Mouse (Mus musculus) limb, embryonic 13.5 days (tissue): ENCODE results near the gene Tmem40. TPM values are rescaled to one million over a fixed set of nuclear protein-coding genes. Genes with fewer than 3 reads are reported as not detected.

ENCODE experiments used
- ATAC-seq: fragments of 200-750 bp; cut with Nextera tagmentation; 2 replicates; pipeline ENCODE4 v1.8.0; 2017; ENCODE audit warnings: low read depth, moderate number of reproducible peaks, moderate TSS enrichment; ENCODE audit not compliant: low FRiP score
- H3K27ac ChIP-seq: fragments of 300-500 bp; sonication (generic); 2 replicates; pipeline ENCODE4 v1.5.1; 2015; ENCODE audit warnings: inconsistent platforms, mild to moderate bottlenecking, moderate library complexity
- H3K27me3 ChIP-seq: fragments of 300-500 bp; sonication (generic); 2 replicates; pipeline ENCODE4 v1.6.1; 2015; ENCODE audit warnings: mild to moderate bottlenecking, inconsistent platforms
- H3K36me3 ChIP-seq: fragments of 300-500 bp; sonication (generic); 2 replicates; pipeline ENCODE4 v1.6.1; 2015; ENCODE audit warnings: inconsistent platforms, mild to moderate bottlenecking, moderate library complexity
- H3K4me1 ChIP-seq: fragments of 300-500 bp; sonication (generic); 2 replicates; pipeline ENCODE4 v1.6.1; 2015; ENCODE audit warnings: inconsistent platforms
- H3K4me2 ChIP-seq: fragments of 300-500 bp; sonication (generic); replicated peaks from 2 replicates; pipeline ENCODE4 v1.6.1; 2015; ENCODE audit warnings: inconsistent platforms, mild to moderate bottlenecking, moderate library complexity
- H3K4me3 ChIP-seq: fragments of 300-500 bp; sonication (generic); 2 replicates; pipeline ENCODE4 v1.5.1; 2015; ENCODE audit warnings: moderate library complexity, mild to moderate bottlenecking, inconsistent platforms
- H3K9ac ChIP-seq: fragments of 300-500 bp; sonication (generic); 2 replicates; pipeline ENCODE4 v1.6.1; 2015; ENCODE audit warnings: mild to moderate bottlenecking, inconsistent platforms
- H3K9me3 ChIP-seq: fragments of 300-500 bp; sonication (generic); 2 replicates; pipeline ENCODE4 v1.6.1; 2016; ENCODE audit warnings: inconsistent platforms
- WGBS: fragments of 180-500 bp; shearing (Covaris S2); methylation state at CpG from one replicate; pipeline ENCODE4 v1.1.7; 2015; 5-methylcytosine and 5-hydroxymethylcytosine counted together
- polyA plus RNA-seq: library from polyadenylated mRNA; unstranded; fragments of >200 nt; fragmentation: Nextera tagmentation; extraction: Ambion mirVana; gene quantifications from 2 replicates; pipeline ENCODE4 v1.2.1, GENCODE M21; 2015

The Tmem40 gene
- polyA plus RNA-seq, 1 experiment from 2014 or later: 2.6 TPM

DNA sequence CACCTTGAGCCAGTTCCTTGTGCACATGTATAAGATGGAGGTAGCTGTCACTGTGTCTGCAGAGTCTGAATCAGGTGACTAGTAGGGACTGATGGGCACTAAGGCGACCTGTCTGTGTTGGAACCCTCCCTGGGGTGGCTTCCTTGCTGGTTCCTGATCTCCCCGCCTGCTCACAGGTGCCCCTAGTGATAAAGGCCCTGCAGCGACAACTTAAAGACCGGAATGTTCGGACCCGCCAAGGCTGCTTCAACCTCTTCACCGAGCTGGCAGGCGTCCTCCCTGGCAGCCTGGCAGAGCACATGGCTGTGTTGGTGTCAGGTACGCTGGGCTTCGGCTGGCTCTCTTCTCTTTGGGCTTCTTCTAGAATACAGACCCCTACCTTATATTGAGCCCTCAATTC lies 28.8 kb upstream of the Tmem40 start:
- Histone ChIP-seq H3K27ac (no peak overlapping the region), H3K4me2 (no peak overlapping the region), H3K9ac (no peak overlapping the region), H3K4me3 (no peak overlapping the region), H3K36me3 (peaks cover 99% of the 10 kb centered on the region), H3K27me3 (no peaks in the 10 kb centered on the region), H3K4me1 (peaks cover 9% of the 10 kb centered on the region; the same call in 1 of the 2 replicates), H3K9me3 (no peaks in the 10 kb centered on the region)
- ATAC-seq: no peak
- WGBS: 86% methylated on average over 10 of the region's 10 CpGs

DNA sequence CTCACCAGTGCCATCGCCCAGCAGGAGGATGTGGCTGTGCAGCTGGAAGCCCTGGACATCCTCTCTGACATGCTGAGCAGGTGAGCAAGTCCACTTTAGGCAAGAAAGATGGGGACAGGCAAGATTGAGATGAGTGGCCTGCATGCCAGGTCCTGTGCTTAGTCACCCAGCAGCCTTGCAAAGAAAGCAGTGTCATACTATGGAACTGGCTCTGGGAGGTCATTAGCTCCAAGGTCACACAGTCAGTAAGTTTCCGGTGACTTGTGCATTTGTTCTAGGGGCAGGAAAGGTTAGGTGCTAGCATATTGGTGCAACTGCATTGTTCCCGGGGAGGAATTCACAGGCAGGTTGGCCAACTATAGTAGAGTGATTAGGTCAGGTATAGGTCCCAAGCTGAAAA lies 20.6 kb upstream of the Tmem40 start:
- 95% methylated on average over 3 of the region's 3 CpGs for WGBS
- H3K9me3 ChIP-seq: no peaks in the 10 kb centered on the region
- no peak overlapping the region for H3K4me2 ChIP-seq
- H3K27me3 ChIP-seq: no peaks in the 10 kb centered on the region
- no peak overlapping the region for H3K27ac ChIP-seq
- ATAC-seq: no peak
- H3K9ac ChIP-seq: no peak overlapping the region
- H3K4me3 ChIP-seq: no peak overlapping the region
- H3K36me3 ChIP-seq: peaks cover 94% of the 10 kb centered on the region
- no peaks in the 10 kb centered on the region for H3K4me1 ChIP-seq

- Histone ChIP-seq H3K27ac (peak overlapping the region; percentile 84; the same call in 1 of the 2 replicates), H3K9me3 (no peaks in the 10 kb centered on the region), H3K4me3 (peak overlapping the region; percentile 85), H3K4me2 (peak overlapping the region; percentile 98), H3K9ac (peak overlapping the region; percentile 86), H3K27me3 (no peaks in the 10 kb centered on the region), H3K36me3 (peaks cover 37% of the 10 kb centered on the region), H3K4me1 (peaks cover 29% of the 10 kb centered on the region)
- ATAC-seq: no peak
- 46% methylated on average over 9 of the region's 9 CpGs for WGBS
Measured at GRCm38 (mm10) chr6:115776363-115776762, 14.2 kb upstream of the Tmem40 start.

DNA sequence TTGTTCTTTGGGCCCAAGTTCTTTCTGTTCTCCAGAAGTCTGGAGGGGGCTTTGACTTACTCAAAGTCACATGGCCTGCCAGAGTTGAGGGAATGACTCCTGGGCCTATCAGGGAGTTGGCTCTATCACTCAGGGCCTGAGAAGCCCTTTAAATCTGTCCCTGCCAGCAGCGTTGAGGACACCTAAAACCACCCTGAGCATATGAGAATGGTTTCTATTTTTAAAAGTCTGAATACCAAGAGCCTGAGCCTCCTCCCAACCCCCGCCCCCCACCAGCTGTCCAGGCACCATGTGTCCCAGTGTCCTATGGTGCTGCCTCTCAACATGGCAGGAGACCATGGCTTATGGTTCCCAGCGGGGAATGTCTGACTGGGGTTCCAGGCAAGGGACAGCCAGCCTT lies 13.6 kb upstream of the Tmem40 start:
- Histone ChIP-seq H3K4me2 (peak overlapping the region; percentile 98), H3K36me3 (peaks cover 32% of the 10 kb centered on the region), H3K4me3 (peak overlapping the region; percentile 85), H3K27me3 (no peaks in the 10 kb centered on the region), H3K4me1 (peaks cover 29% of the 10 kb centered on the region), H3K9me3 (no peaks in the 10 kb centered on the region), H3K9ac (peak overlapping the region; percentile 86), H3K27ac (peak overlapping the region; percentile 84; the same call in 1 of the 2 replicates)
- 60% methylated on average over 3 of the region's 3 CpGs for WGBS
- ATAC-seq: peak; percentile 62

DNA sequence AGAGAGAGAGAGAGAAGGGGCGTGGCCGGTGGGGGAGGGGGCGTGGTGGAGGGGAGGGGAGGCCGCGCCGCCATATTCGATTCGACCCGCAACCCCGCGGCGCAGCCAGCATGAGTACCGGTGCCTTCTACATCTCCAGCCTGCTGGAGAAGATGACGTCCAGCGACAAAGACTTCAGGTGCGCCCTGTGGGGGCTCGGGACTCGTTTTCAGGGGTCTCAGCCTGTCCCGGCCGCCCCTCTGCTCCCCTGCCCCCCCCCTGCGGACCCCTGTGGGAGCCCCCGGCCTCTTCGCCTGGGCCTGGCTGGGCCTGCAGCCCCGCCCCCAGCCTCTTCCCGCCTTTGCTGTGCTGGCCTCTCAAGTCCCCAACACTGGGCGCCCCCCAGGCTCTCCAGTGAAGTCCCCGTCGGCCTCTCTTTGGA lies 12.3 kb upstream of the Tmem40 start, which contains the start of gene Cand2:
Cand2 (plus strand) TSS at position 38 of the 421 bp plus-strand sequence.
- peak; percentile 88 for ATAC-seq
- Histone ChIP-seq H3K4me1 (peaks cover 29% of the 10 kb centered on the region), H3K4me2 (peak within 1 kb of the TSS; percentile 98), H3K4me3 (peak within 1 kb of the TSS; percentile 85), H3K36me3 (peaks cover 19% of the 10 kb centered on the region), H3K27me3 (no peaks in the 10 kb centered on the region), H3K9me3 (no peaks in the 10 kb centered on the region), H3K27ac (peak within 1 kb of the TSS; percentile 84), H3K9ac (peak within 1 kb of the TSS; percentile 86)
- 0% methylated on average over 24 of the region's 28 CpGs for WGBS

- peak overlapping the region; percentile 61 for H3K9ac ChIP-seq
- H3K9me3 ChIP-seq: no peaks in the 10 kb centered on the region
- peak overlapping the region; percentile 98 for H3K4me2 ChIP-seq
- under 1% methylated on average over 14 of the region's 14 CpGs for WGBS
- H3K27me3 ChIP-seq: no peaks in the 10 kb centered on the region
- H3K4me3 ChIP-seq: peak overlapping the region; percentile 85
- H3K4me1 ChIP-seq: peaks cover 29% of the 10 kb centered on the region
- ATAC-seq: peak; percentile 82
- H3K36me3 ChIP-seq: peaks cover 15% of the 10 kb centered on the region
- peak overlapping the region; percentile 73; the same call in 1 of the 2 replicates for H3K27ac ChIP-seq
Measured at GRCm38 (mm10) chr6:115773966-115774413, 11.8 kb upstream of the Tmem40 start.

DNA sequence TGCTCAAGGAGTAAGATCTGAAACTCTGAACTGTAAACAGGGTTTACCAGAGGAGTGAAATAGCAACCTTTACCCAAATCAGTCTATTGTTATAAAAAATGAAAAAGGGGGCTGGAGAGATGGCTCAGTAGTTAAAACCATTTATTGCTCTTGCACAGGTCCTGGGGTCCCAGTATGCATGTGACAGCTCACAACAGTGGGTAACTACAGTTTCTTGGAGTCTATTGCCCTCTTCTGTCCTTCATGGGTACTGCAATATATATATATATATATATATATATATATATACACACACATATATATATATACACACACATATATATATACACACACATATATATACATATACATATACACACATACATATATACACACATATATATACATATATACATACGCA lies 10.4 kb upstream of the Tmem40 start:
- Histone ChIP-seq H3K9ac (no peak overlapping the region), H3K4me2 (no peak overlapping the region), H3K27me3 (no peaks in the 10 kb centered on the region), H3K9me3 (no peaks in the 10 kb centered on the region), H3K4me3 (no peak overlapping the region), H3K27ac (no peak overlapping the region), H3K36me3 (peaks cover 6% of the 10 kb centered on the region), H3K4me1 (peaks cover 29% of the 10 kb centered on the region)
- WGBS: 88% methylated on average over 1 of the region's 1 CpGs
- ATAC-seq: no peak

- Histone ChIP-seq H3K27ac (no peak overlapping the region), H3K4me3 (no peak overlapping the region), H3K36me3 (peaks cover 3% of the 10 kb centered on the region; the same call in 1 of the 2 replicates), H3K9me3 (no peaks in the 10 kb centered on the region), H3K4me2 (no peak overlapping the region), H3K4me1 (peaks cover 29% of the 10 kb centered on the region), H3K27me3 (no peaks in the 10 kb centered on the region), H3K9ac (no peak overlapping the region)
- 81% methylated on average over 6 of the region's 6 CpGs for WGBS
- no peak for ATAC-seq
Measured at GRCm38 (mm10) chr6:115772201-115772600, 10.0 kb upstream of the Tmem40 start.

DNA sequence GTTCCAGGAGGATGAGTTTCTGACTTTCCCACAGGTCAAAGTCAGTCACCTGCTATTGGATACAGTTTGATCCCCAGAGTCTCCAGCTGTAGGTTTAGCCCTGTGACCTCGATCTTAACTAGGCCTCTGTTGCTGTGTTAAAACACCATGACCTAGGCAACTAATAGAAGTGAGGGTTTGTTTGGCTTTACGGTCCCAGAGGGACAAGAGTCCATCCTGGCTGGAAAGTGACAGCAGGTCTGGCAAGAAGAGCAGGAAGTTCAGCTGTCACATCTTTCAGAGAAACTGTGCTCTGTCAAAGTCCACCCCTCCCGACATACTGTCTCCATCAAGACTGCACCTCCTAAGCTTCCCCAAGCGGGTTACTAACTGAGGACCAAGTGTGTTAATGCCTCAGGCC lies 8.6 kb upstream of the Tmem40 start:
- Histone ChIP-seq H3K4me1 (peaks cover 15% of the 10 kb centered on the region), H3K27ac (no peak overlapping the region), H3K4me3 (no peak overlapping the region), H3K36me3 (no peaks in the 10 kb centered on the region), H3K9ac (no peak overlapping the region), H3K4me2 (no peak overlapping the region), H3K9me3 (no peaks in the 10 kb centered on the region), H3K27me3 (no peaks in the 10 kb centered on the region)
- WGBS: 66% methylated on average over 4 of the region's 4 CpGs
- ATAC-seq: no peak

DNA sequence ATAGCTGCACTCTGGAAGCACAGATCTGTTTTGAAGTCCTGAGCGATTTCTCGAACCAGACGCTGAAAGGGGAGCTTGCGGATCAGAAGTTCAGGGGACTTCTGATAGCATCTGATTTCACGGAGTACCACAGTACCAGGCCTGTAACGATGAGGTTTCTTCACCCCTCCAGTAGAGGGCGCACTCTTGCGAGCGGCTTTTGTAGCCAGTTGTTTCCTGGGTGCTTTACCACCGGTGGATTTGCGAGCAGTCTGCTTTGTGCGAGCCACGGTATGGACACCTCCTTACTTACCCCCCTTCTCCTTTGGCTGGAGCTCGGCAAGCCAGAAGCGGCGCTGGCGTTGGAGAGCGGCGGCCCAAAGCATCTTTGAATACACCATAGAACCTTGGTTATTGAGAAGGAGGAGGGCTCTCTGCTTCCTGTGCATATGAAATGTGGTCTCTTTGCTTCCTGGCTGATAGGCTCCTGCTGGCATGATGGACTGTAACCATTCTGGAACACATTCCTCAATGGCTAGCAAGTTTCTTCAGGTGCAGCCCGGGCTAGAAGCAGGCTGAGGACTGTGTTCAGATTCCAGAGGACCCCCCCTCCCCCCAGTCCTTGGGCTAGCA lies 8.0 kb upstream of the Tmem40 start:
- H3K36me3 ChIP-seq: no peaks in the 10 kb centered on the region
- H3K9me3 ChIP-seq: no peaks in the 10 kb centered on the region
- ATAC-seq: no peak
- no peak overlapping the region for H3K9ac ChIP-seq
- H3K27me3 ChIP-seq: no peaks in the 10 kb centered on the region
- WGBS: 86% methylated on average over 20 of the region's 20 CpGs
- no peak overlapping the region for H3K27ac ChIP-seq
- peaks cover 9% of the 10 kb centered on the region for H3K4me1 ChIP-seq
- H3K4me3 ChIP-seq: no peak overlapping the region
- H3K4me2 ChIP-seq: no peak overlapping the region

GRCm38 (mm10) chr6:115768207-115768606 lies 6.0 kb upstream of the Tmem40 start:
- Histone ChIP-seq H3K4me1 (peaks cover 17% of the 10 kb centered on the region), H3K4me2 (no peak overlapping the region), H3K4me3 (no peak overlapping the region), H3K36me3 (no peaks in the 10 kb centered on the region), H3K27me3 (no peaks in the 10 kb centered on the region), H3K27ac (no peak overlapping the region), H3K9me3 (no peaks in the 10 kb centered on the region), H3K9ac (no peak overlapping the region)
- ATAC-seq: no peak
- 76% methylated on average over 4 of the region's 4 CpGs for WGBS

DNA sequence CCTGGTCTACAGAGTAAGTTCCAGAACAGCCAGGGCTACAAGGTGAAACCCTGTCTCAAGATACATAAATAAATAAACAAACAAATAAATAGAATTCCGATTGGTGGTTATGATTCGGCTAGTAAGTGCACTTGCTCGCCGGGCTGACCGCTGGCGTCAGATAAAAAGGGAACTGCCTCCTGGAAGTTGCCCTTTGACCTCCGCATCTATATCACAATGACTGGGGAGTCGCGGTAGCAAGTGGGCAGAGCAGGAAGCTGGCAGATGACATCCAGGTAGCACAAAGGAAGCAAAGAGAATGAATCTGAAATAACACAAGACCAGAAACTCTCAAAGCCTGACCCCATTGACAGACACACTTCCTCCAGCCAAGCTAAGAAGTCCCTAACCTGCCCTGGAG lies 5.1 kb upstream of the Tmem40 start:
- H3K4me2 ChIP-seq: no peak overlapping the region
- H3K9me3 ChIP-seq: no peaks in the 10 kb centered on the region
- no peaks in the 10 kb centered on the region for H3K27me3 ChIP-seq
- no peak overlapping the region; the same call in 1 of the 2 replicates for H3K27ac ChIP-seq
- H3K4me1 ChIP-seq: peaks cover 22% of the 10 kb centered on the region
- WGBS: 54% methylated on average over 9 of the region's 9 CpGs
- H3K9ac ChIP-seq: no peak overlapping the region
- no peak overlapping the region for H3K4me3 ChIP-seq
- ATAC-seq: no peak
- H3K36me3 ChIP-seq: no peaks in the 10 kb centered on the region

DNA sequence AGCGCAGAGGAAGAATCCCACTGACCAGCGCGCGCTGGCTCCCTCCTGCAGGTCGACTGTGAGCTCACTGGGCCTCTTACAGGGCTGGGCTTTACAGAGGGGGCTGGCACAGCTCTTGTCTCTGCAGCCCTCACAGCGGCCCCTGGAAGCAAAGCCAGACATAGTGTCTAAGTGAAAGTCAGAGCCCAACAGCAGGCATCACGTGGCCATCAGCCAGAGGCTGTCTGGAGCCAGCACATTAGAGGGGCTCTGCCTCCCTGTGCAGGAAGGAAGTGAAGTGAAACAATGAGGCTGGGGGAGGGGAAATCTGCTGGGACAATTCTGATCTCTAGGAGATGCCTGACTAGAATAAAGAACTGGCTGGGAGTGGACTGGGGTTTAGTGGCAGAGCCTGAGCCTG lies 2.0 kb upstream of the Tmem40 start:
- WGBS: 11% methylated on average over 7 of the region's 7 CpGs
- Histone ChIP-seq H3K4me3 (no peak overlapping the region), H3K36me3 (no peaks in the 10 kb centered on the region), H3K9ac (peak overlapping the region; percentile 51; the same call in 1 of the 2 replicates), H3K27me3 (no peaks in the 10 kb centered on the region), H3K9me3 (no peaks in the 10 kb centered on the region), H3K4me2 (peak overlapping the region; percentile 39), H3K27ac (peak overlapping the region; percentile 85), H3K4me1 (peaks cover 33% of the 10 kb centered on the region)
- peak; percentile 91 for ATAC-seq
